Mouse (Mus musculus) small intestine, adult 2 months (tissue): Measurements from ENCODE around the gene Pde3a. TPM values are rescaled to one million over a fixed set of nuclear protein-coding genes. Genes with fewer than 3 reads are reported as not detected.

Source experiments
- H3K27ac ChIP-seq: fragments of 200-500 bp; 2 replicates; pipeline ENCODE4 v1.5.1; 2012; ENCODE audit warnings: low read depth, low read length, control low read depth, inconsistent platforms; ENCODE audit not compliant: insufficient read depth
- H3K27me3 ChIP-seq: fragments of 200-500 bp; 2 replicates; pipeline ENCODE4 v1.6.1; 2012; ENCODE audit warnings: mild to moderate bottlenecking, moderate library complexity, low read length, inconsistent platforms; ENCODE audit not compliant: control insufficient read depth, insufficient read depth
- H3K36me3 ChIP-seq: fragments of 200-500 bp; 2 replicates; pipeline ENCODE4 v1.6.1; 2012; ENCODE audit warnings: mild to moderate bottlenecking, low read length, control low read depth, inconsistent platforms; ENCODE audit not compliant: control insufficient read depth, insufficient read depth
- H3K4me1 ChIP-seq: fragments of 200-500 bp; 2 replicates; pipeline ENCODE4 v1.6.1; 2012; ENCODE audit warnings: low read length, inconsistent platforms, mixed read lengths; ENCODE audit not compliant: control insufficient read depth, insufficient read depth, insufficient read length
- H3K4me3 ChIP-seq: fragments of 200-500 bp; 2 replicates; pipeline ENCODE4 v1.5.1; 2012; ENCODE audit warnings: low read depth, mild to moderate bottlenecking, control low read depth, inconsistent platforms, low read length, moderate library complexity
- CTCF ChIP-seq: fragments of 200-500 bp; IDR thresholded peaks from 2 replicates; pipeline ENCODE4 v1.5.1; 2012; ENCODE audit warnings: low read depth, mild to moderate bottlenecking, control low read depth, inconsistent platforms, low read length, moderate library complexity, mixed read lengths; ENCODE audit not compliant: insufficient replicate concordance, insufficient read length; ENCODE audit errors: extremely low read depth
- POLR2A ChIP-seq: fragments of 200-500 bp; IDR thresholded peaks from 2 replicates; pipeline ENCODE4 v1.6.1; 2012; ENCODE audit warnings: low read depth, mild to moderate bottlenecking, control low read depth, inconsistent platforms, low read length, moderate library complexity
- WGBS: fragments of 180-500 bp; shearing (Covaris S2); methylation state at CpG from one replicate; pipeline ENCODE4 v1.1.7; 2018; 5-methylcytosine and 5-hydroxymethylcytosine counted together
- polyA plus RNA-seq: library from polyadenylated mRNA; depleted of rRNA; stranded (reverse); fragments of >200 nt; gene quantifications from 2 replicates; pipeline ENCODE4 v1.2.3, GENCODE M21; 2012

Gene Pde3a
- polyA plus RNA-seq, 1 experiment: 7.9 TPM

- H3K4me1 ChIP-seq: peaks cover 3% of the 10 kb centered on the region; the same call in 1 of the 2 replicates
- TF ChIP-seq POLR2A: peak; percentile 20
- TF ChIP-seq CTCF: no peak
- H3K27ac ChIP-seq: peak overlapping the region; percentile 90
- no peaks in the 10 kb centered on the region for H3K27me3 ChIP-seq
- peak overlapping the region; percentile 86 for H3K4me3 ChIP-seq
- WGBS: under 1% methylated on average over 67 of the region's 68 CpGs
- H3K36me3 ChIP-seq: no peaks in the 10 kb centered on the region
Measured at GRCm38 (mm10) chr6:141249585-141250295, 671 bp downstream of the Pde3a start.

DNA sequence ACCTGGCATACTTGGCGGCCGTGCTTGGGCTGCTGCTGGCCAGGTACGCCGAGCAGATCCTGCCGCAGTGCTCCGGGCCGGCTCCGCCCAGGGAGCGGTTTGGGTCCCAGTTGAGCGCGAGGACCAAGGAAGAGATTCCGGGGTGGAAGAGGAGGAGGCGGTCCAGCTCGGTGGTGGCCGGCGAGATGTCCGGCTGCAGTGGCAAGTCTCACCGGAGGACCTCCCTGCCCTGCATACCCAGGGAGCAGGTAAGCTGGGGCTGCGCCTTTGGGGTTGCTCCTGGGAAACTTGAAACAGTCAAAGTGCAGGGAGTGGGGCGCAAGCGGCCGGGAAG, 1.2 kb downstream of the Pde3a start:
- H3K36me3 ChIP-seq: no peaks in the 10 kb centered on the region
- no peaks in the 10 kb centered on the region for H3K27me3 ChIP-seq
- H3K4me3 ChIP-seq: peak overlapping the region; percentile 86
- TF ChIP-seq CTCF (no peak), POLR2A (peak; percentile 17; the same call in 1 of the 2 replicates)
- WGBS: 1% methylated on average over 22 of the region's 22 CpGs
- peaks cover 3% of the 10 kb centered on the region; the same call in 1 of the 2 replicates for H3K4me1 ChIP-seq
- peak overlapping the region; percentile 90 for H3K27ac ChIP-seq

DNA sequence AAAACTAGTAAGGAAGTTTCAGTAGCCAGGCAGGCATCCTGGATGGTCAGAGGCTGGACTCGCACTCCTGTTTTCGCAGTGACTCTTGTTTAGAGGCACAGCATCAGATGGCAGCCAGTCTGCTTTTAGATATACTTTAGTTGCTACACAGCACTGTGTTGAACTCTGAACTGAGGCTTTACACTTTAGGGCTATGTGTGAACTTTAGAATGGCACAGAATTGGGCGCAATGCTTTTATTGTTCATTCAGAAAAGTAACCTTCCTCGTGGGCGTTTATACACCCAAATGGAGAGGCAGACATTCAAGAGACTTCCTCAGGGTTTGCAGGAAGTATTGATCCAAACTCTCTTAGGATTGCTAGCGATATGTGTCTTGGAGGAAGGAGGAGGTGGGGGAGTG, 1.9 kb downstream of the Pde3a start:
- Histone ChIP-seq H3K27me3 (no peaks in the 10 kb centered on the region), H3K27ac (peak overlapping the region; percentile 90; the same call in 1 of the 2 replicates), H3K36me3 (no peaks in the 10 kb centered on the region), H3K4me3 (peak overlapping the region; percentile 86), H3K4me1 (peaks cover 3% of the 10 kb centered on the region; the same call in 1 of the 2 replicates)
- WGBS: 15% methylated on average over 6 of the region's 6 CpGs
- TF ChIP-seq CTCF (no peak), POLR2A (no peak)

- Histone ChIP-seq H3K27me3 (no peaks in the 10 kb centered on the region), H3K4me3 (no peak overlapping the region), H3K27ac (peak overlapping the region; percentile 87), H3K36me3 (no peaks in the 10 kb centered on the region), H3K4me1 (peaks cover 3% of the 10 kb centered on the region; the same call in 1 of the 2 replicates)
- TF ChIP-seq POLR2A (no peak), CTCF (no peak)
- WGBS: 23% methylated on average over 7 of the region's 7 CpGs
Measured at GRCm38 (mm10) chr6:141252520-141252919, 3.5 kb downstream of the Pde3a start.

DNA sequence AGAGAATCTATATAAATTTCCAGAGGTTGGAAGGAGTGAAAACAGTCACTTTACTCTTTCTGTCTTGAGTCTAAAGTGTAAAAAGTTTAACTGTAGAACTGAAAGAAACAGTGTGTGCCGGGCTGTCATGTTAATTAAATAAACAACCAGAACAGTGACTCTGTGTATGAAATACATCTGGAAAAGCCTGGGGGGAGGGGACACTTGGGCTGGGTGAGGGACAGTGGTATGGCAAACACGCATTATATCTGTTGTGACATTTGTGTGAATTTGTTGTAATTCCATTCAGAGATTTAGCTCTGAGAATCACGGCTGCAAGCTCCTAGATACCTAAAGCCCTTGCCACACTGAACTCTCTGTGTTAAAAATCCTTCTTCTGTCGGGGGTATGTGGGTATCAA, 5.9 kb downstream of the Pde3a start:
- TF ChIP-seq CTCF (no peak), POLR2A (no peak)
- 65% methylated on average over 4 of the region's 4 CpGs for WGBS
- Histone ChIP-seq H3K36me3 (no peaks in the 10 kb centered on the region), H3K4me1 (peaks cover 3% of the 10 kb centered on the region; the same call in 1 of the 2 replicates), H3K27me3 (no peaks in the 10 kb centered on the region), H3K27ac (no peak overlapping the region), H3K4me3 (no peak overlapping the region)

DNA sequence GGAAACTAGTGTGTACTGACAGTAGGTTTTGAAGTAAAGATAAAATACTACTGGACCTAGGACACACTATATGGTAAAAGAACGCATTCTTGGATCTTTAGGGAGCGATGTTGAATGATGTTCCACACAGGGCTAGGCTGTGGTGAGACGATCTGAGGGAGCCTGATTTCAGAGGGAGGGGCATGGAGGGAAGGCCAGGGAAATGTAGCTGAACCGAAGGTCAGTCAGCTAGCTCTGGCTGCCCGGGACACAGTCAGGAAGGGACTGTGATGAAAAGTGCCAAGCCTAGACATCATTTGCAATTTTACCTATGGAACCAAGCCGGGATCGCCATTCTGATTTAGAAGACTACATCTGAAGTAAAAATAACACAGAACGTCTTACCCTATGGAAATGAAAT, 7.8 kb downstream of the Pde3a start:
- TF ChIP-seq POLR2A (no peak), CTCF (no peak)
- Histone ChIP-seq H3K27ac (no peak overlapping the region), H3K4me1 (peaks cover 3% of the 10 kb centered on the region; the same call in 1 of the 2 replicates), H3K27me3 (no peaks in the 10 kb centered on the region), H3K4me3 (no peak overlapping the region), H3K36me3 (no peaks in the 10 kb centered on the region)
- 70% methylated on average over 8 of the region's 8 CpGs for WGBS

- H3K27me3 ChIP-seq: no peaks in the 10 kb centered on the region
- H3K27ac ChIP-seq: no peak overlapping the region
- H3K4me1 ChIP-seq: peaks cover 3% of the 10 kb centered on the region; the same call in 1 of the 2 replicates
- 71% methylated on average over 6 of the region's 6 CpGs for WGBS
- TF ChIP-seq CTCF (no peak), POLR2A (no peak)
- no peak overlapping the region for H3K4me3 ChIP-seq
- no peaks in the 10 kb centered on the region for H3K36me3 ChIP-seq
Measured at GRCm38 (mm10) chr6:141257434-141258202, 8.5 kb downstream of the Pde3a start.
